Mouse (Mus musculus) thymus, adult 2 months (tissue): ENCODE results near the gene E2f6.

Experiments
- CTCF ChIP-seq: fragments of 200-500 bp; IDR thresholded peaks from 2 replicates; pipeline ENCODE4 v1.5.1; 2012; ENCODE audit warnings: mild to moderate bottlenecking, control low read depth, low read length, moderate library complexity, borderline replicate concordance; ENCODE audit not compliant: control insufficient read depth, poor library complexity, insufficient read depth; ENCODE audit errors: extremely low read depth
- POLR2A ChIP-seq: fragments of 200-500 bp; IDR thresholded peaks from 2 replicates; pipeline ENCODE4 v1.6.1; 2012; ENCODE audit warnings: mild to moderate bottlenecking, low read length, control low read depth, moderate library complexity; ENCODE audit not compliant: control insufficient read depth, poor library complexity, insufficient read depth; ENCODE audit errors: extremely low read depth

- TF ChIP-seq POLR2A (no peak), CTCF (no peak)
Measured at GRCm38 (mm10) chr12:16853431-16854165, 42.8 kb downstream of the E2f6 start.
